Mouse (Mus musculus) lung, embryonic 16.5 days (tissue): ENCODE results near the gene Ly6g6c. TPM values are rescaled to one million over a fixed set of nuclear protein-coding genes. Genes with fewer than 3 reads are reported as not detected.

Experiments used
- ATAC-seq: fragments of 200-750 bp; cut with Nextera tagmentation; 2 replicates; pipeline ENCODE4 v1.8.0; 2017; ENCODE audit warnings: low read depth, mild to moderate bottlenecking, moderate library complexity
- H3K27ac ChIP-seq: fragments of 300-500 bp; sonication (generic); 2 replicates; pipeline ENCODE4 v1.5.1; 2014; ENCODE audit warnings: mild to moderate bottlenecking, control low read depth, low read length
- H3K27me3 ChIP-seq: fragments of 300-500 bp; sonication (generic); 2 replicates; pipeline ENCODE4 v1.6.1; 2014; ENCODE audit warnings: low read depth, low read length, mixed read lengths; ENCODE audit not compliant: control insufficient read depth, insufficient read depth
- H3K36me3 ChIP-seq: fragments of 300-500 bp; sonication (generic); 2 replicates; pipeline ENCODE4 v1.6.1; 2014; ENCODE audit warnings: low read length; ENCODE audit not compliant: control insufficient read depth, insufficient read depth
- H3K4me1 ChIP-seq: fragments of 300-500 bp; sonication (generic); replicated peaks from 2 replicates; pipeline ENCODE4 v1.6.1; 2014; ENCODE audit warnings: low read length, mixed read lengths; ENCODE audit not compliant: control insufficient read depth, insufficient read depth
- H3K4me2 ChIP-seq: fragments of 300-500 bp; sonication (generic); 2 replicates; pipeline ENCODE4 v1.6.1; 2014; ENCODE audit warnings: low read depth, low read length, control low read depth
- H3K4me3 ChIP-seq: fragments of 300-500 bp; sonication (generic); 2 replicates; pipeline ENCODE4 v1.5.1; 2014; ENCODE audit warnings: mild to moderate bottlenecking, low read length, control low read depth
- H3K9ac ChIP-seq: fragments of 300-500 bp; sonication (generic); 2 replicates; pipeline ENCODE4 v1.6.1; 2014; ENCODE audit warnings: low read length, control low read depth
- H3K9me3 ChIP-seq: fragments of 300-500 bp; sonication (generic); 2 replicates; pipeline ENCODE4 v1.6.1; 2016; ENCODE audit warnings: low read length; ENCODE audit not compliant: control insufficient read depth
- WGBS: fragments of 180-500 bp; shearing (Covaris S2); extraction: QIAGEN DNeasy Blood & Tissue Kit; methylation state at CpG from one replicate; pipeline ENCODE4 v1.1.7; 2014; 5-methylcytosine and 5-hydroxymethylcytosine counted together
- polyA plus RNA-seq: library from polyadenylated mRNA; unstranded; fragments of >200 nt; fragmentation: Nextera tagmentation; extraction: Ambion mirVana; gene quantifications from 2 replicates; pipeline ENCODE4 v1.2.1, GENCODE M21; 2015

Gene Ly6g6c
- polyA plus RNA-seq, 1 experiment from 2014 or later, result 0.53 TPM

DNA sequence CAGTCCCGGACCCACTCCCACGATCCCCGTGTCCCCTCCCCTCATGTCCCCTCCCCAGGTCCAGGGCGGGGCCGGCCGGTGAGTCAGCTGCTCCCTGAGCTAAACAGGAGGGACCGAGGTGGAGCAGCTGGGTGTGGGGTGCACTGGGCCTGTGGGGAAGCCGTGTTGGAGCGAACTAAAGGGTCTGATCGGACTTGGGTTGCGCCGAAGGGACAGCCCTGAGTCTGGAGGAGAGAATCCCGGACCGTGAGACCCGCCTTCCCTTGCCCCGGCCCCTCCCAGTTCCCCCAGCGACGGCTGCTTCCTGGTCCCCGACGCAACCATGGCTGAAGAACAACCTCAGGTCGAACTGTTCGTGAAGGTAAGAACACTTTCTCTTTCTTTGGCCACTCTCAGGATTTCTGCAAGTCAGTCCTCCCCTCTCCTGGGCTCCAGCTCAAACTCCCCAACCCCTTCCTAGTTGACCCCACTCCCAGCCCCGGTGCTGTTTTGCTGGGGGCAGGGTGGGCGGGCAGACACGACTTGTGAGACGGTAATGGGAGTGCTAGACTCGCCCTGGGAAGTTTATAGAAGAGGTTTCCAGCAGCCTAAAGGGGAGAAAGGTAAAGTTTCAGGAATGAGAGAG is 14.9 kb upstream of the Ly6g6c start:
- Histone ChIP-seq H3K9ac (peak overlapping the region; percentile 82), H3K4me2 (peak overlapping the region; percentile 97), H3K4me3 (peak overlapping the region; percentile 81), H3K9me3 (no peaks in the 10 kb centered on the region), H3K27ac (peak overlapping the region; percentile 99), H3K36me3 (peaks cover 22% of the 10 kb centered on the region), H3K4me1 (peaks cover 38% of the 10 kb centered on the region), H3K27me3 (no peaks in the 10 kb centered on the region)
- WGBS, result under 1% methylated on average over 27 of the region's 27 CpGs
- peak; percentile 39 for ATAC-seq

DNA sequence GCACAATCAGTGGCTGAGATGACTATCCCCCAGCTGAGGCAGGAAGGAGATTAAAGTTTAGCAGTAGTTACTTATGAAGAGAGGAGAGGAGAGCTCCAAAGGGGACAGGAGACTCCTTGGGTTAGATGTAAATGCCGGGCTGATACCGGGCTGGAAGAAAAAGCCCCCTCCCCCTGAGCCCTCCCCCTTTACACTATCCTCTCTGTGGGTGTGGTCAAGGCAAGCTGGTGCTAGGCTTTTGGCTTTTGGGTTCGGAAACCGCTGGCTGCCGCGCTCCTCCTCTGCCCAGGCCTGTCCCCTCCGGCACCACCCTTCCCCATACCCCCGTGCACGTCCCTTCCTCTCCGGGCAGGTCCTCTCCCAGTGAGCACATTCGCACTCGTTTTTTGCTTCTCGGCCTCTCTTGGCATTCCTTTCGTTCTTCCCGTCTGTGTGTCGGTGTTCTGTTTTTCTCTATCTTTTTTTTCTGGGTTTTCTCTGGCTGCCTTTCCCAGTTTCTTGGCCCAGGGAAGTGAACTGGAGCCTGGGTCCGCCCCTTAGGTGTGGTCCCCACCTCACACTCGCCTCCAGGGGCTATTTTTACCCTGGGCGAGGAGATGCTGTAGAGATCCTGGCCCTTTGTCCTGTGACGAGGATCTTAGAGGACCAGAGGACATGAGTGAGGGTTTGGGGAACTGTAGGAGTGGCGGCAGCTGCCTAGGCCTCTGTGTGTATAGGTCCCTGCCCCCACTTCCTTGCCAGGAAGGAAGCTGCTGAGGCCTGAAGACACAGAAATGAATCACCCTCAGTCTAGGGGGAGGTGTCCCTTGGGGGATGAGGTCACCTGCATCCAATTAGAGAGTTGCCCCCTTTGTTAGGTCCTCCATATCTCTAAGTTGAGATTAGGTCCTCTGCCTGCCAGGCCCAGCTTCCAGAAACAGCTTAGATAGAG is 13.8 kb upstream of the Ly6g6c start:
- peak overlapping the region; percentile 82 for H3K9ac ChIP-seq
- peak overlapping the region; percentile 97 for H3K4me2 ChIP-seq
- H3K4me3 ChIP-seq, result peak overlapping the region; percentile 81
- ATAC-seq, result peak; percentile 73
- no peaks in the 10 kb centered on the region for H3K9me3 ChIP-seq
- peak overlapping the region; percentile 99 for H3K27ac ChIP-seq
- H3K4me1 ChIP-seq, result peaks cover 35% of the 10 kb centered on the region
- H3K27me3 ChIP-seq, result no peaks in the 10 kb centered on the region
- WGBS, result under 1% methylated on average over 19 of the region's 21 CpGs
- H3K36me3 ChIP-seq, result peaks cover 31% of the 10 kb centered on the region

DNA sequence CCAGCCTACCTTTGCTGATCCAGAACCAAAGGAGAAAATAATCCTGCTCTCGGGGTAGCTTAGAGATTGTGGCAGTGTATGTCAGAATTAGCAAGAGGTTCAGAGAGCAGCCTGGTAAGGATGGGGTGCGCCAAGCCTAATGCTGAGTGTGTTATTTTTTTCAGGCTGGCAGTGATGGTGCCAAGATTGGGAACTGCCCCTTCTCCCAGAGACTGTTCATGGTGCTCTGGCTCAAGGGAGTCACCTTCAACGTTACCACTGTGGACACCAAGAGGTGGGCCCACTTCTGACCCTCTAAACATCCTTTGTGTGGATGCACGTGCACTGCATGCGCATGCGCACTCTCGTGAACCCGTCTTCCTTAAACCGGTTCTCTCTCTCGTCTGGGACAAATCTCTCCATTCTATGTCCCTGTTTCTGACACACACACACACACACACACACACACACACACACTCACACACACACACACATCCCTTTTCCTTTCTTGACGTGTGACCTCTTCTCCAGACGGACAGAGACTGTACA is 12.9 kb upstream of the Ly6g6c start:
- Histone ChIP-seq H3K36me3 (peaks cover 34% of the 10 kb centered on the region), H3K4me2 (peak overlapping the region; percentile 97), H3K9me3 (no peaks in the 10 kb centered on the region), H3K27me3 (no peaks in the 10 kb centered on the region), H3K9ac (peak overlapping the region; percentile 82), H3K4me1 (peaks cover 31% of the 10 kb centered on the region), H3K4me3 (peak overlapping the region; percentile 81), H3K27ac (peak overlapping the region; percentile 99)
- ATAC-seq, result no peak
- WGBS, result 76% methylated on average over 12 of the region's 12 CpGs

DNA sequence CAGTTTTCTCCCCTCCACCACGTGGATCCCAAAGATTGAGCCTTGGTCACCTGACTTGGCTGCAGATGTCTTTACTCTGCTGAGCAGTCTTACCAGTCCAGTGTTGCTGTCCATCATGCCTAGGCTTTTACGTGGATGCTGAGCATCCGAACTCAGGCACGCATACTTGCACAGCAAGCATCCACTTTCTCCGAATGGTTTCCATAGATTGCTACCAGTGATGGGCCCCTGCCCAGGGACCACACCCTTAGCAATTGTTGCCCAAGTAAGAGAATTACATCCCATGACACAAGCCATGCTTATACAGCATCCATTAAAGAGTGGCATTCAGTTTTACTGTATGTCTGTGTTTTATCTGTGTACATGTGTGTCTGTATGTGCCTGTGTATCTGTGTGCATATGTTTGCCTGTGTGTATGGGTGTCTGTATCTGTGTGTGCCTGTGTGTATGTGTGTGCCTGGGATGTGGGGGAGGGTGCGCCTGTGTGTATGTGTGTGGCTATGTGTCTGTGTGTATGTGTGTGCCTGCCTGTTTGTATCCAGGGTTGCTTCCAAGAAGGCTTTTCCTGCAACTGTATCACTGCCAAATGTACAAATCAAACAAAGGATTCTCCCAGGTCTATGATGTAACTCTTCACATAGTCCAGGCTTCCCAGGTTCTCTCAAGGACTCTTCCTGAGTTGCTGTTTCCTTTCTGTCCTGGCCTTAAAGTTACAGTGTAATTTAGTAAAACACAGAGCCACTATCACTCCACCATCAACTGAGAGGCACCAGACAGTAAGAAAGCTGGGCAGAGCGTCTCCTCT is 9.3 kb upstream of the Ly6g6c start:
- Histone ChIP-seq H3K27me3 (no peaks in the 10 kb centered on the region), H3K9me3 (no peaks in the 10 kb centered on the region), H3K9ac (no peak overlapping the region), H3K36me3 (peaks cover 41% of the 10 kb centered on the region), H3K4me3 (no peak overlapping the region), H3K4me1 (peaks cover 24% of the 10 kb centered on the region), H3K4me2 (no peak overlapping the region), H3K27ac (no peak overlapping the region)
- ATAC-seq, result no peak
- 89% methylated on average over 7 of the region's 7 CpGs for WGBS

DNA sequence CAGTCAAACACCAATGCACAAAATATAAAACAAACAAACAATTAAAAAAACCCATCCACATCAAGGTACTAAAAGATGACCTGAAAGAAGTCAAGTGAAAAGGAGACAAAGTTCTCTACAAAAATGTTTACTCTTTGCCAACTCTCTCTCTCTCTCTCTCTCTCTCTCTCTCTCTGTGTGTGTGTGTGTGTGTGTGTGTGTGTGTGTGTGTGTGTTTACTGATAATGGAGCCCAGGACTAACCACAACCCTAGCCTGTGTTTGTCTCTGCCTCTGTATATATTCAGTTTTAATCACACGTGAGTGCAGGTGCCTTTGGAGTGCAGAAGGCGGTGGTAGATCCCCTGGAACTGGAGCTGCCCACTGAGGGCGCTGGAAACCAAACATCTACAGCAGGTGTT is 8.1 kb upstream of the Ly6g6c start:
- Histone ChIP-seq H3K4me1 (peaks cover 21% of the 10 kb centered on the region), H3K9ac (no peak overlapping the region), H3K27ac (no peak overlapping the region), H3K4me2 (no peak overlapping the region), H3K27me3 (no peaks in the 10 kb centered on the region), H3K9me3 (no peaks in the 10 kb centered on the region), H3K4me3 (no peak overlapping the region), H3K36me3 (peaks cover 50% of the 10 kb centered on the region)
- WGBS, result 72% methylated on average over 3 of the region's 3 CpGs
- ATAC-seq, result no peak

DNA sequence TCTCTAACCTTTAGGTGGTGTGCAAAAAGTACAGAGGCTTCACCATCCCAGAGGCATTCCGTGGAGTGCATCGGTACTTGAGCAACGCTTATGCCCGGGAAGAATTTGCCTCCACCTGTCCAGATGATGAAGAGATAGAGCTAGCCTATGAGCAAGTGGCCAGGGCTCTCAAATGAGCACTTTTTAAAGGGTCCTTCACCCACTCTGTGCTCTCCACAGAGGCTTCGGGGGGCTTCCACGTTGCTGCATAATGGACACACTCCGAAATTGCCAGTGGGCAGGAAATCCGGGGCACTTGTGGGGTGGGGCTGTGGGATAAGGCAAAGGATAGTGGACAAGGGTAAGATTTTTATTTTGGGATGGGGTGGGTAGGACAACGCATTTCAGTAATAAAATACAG is 6.9 kb upstream of the Ly6g6c start:
- WGBS, result 39% methylated on average over 9 of the region's 9 CpGs
- no peak for ATAC-seq
- Histone ChIP-seq H3K9me3 (no peaks in the 10 kb centered on the region), H3K27ac (peak overlapping the region; percentile 92), H3K4me1 (peaks cover 18% of the 10 kb centered on the region), H3K4me2 (peak overlapping the region; percentile 95), H3K27me3 (no peaks in the 10 kb centered on the region), H3K4me3 (peak overlapping the region; percentile 67; the same call in 1 of the 2 replicates), H3K36me3 (peaks cover 52% of the 10 kb centered on the region), H3K9ac (no peak overlapping the region; the same call in 1 of the 2 replicates)

DNA sequence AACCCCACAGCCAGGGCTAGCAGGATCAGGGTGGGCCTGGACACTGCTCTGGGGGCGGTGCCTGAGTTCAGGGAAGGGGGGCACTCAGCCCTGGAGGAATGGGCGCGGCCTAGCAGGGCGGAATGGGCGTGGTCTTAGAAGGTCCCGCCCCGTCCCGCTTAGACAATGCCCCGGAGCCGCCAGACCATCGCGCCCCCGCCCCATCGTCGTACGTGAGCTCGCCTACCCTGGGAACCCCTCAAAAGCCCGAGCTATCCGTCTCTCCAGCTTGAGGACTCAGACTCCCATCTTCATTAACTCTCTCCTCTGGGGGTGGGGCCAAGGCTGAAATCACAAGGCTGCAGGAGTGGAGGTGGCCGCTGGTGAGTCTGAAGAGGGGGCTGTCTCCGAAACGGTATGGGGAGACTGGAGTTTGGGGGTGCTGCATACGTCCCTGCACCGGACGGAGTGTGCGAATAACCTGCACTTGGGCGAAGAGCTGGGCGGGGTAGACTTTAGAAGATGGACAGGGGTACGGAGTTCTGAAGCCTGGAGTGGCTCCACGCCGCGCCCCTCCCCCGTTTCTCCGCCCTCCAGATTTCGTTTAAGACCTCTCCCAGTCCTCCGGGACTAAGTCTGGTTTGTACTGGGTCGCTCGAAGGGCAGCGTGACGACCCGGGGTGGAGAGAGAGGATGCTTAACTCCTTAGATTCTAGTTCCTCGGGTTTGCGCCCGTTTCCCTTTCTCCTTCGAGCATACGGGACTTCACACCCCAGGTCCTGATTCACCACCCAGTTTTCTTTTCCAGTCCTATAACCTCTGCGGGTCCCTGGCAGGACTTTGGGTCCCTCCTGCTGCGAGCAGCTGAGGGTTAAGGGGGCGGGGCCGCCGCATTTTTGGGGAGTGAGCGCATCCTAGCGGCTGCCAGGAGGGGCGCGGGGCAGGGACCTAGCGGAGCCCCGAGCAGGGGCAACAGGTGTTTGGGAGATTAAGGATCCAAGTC is 6.0 kb upstream of the Ly6g6c start, which contains the start of gene Ddah2:
Ddah2 (plus strand) TSS at position 125 of the 982 bp plus-strand sequence.
- Histone ChIP-seq H3K9me3 (no peaks in the 10 kb centered on the region), H3K36me3 (peaks cover 45% of the 10 kb centered on the region), H3K27me3 (no peaks in the 10 kb centered on the region), H3K4me2 (peak within 1 kb of the TSS; percentile 95), H3K4me1 (peaks cover 23% of the 10 kb centered on the region), H3K4me3 (peak within 1 kb of the TSS; percentile 67), H3K9ac (peak within 1 kb of the TSS; percentile 82), H3K27ac (peak within 1 kb of the TSS; percentile 92)
- ATAC-seq, result peak; percentile 96
- under 1% methylated on average over 57 of the region's 57 CpGs for WGBS

DNA sequence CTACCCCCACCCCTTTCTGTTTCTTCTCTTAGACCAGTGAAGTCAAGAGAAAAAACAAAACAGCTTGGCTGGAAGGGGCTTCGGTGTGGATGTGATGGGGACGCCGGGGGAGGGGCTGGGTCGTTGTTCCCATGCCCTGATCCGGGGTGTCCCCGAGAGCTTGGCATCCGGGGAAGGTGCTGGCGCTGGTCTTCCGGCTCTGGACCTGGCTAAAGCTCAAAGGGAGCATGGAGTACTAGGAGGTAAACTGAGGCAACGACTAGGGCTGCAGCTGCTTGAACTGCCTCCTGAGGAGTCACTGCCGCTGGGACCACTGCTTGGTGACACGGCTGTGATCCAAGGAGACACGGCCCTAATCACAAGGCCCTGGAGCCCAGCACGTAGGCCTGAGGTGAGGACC is 5.1 kb upstream of the Ly6g6c start:
- no peak for ATAC-seq
- H3K9me3 ChIP-seq, result no peaks in the 10 kb centered on the region
- peak overlapping the region; percentile 67 for H3K4me3 ChIP-seq
- H3K27ac ChIP-seq, result peak overlapping the region; percentile 92; the same call in 1 of the 2 replicates
- peaks cover 29% of the 10 kb centered on the region for H3K4me1 ChIP-seq
- H3K4me2 ChIP-seq, result peak overlapping the region; percentile 95
- peak overlapping the region; percentile 82 for H3K9ac ChIP-seq
- H3K27me3 ChIP-seq, result no peaks in the 10 kb centered on the region
- 13% methylated on average over 14 of the region's 14 CpGs for WGBS
- H3K36me3 ChIP-seq, result peaks cover 39% of the 10 kb centered on the region
